Mouse (Mus musculus) adrenal gland, postnatal 25 days (tissue): Measurements from ENCODE around the gene Tmem120b. TPM values are rescaled to one million over a fixed set of nuclear protein-coding genes. Genes with fewer than 3 reads are reported as not detected.
A peak's percentile ranks its signal among the peaks of the same experiment; 100 is the strongest.

Experiments
- DNase-seq: peaks from one replicate; pipeline ENCODE4 v3.0.0; 2021; ENCODE audit warnings: mixed read lengths
- total RNA-seq: library from RNA; stranded (reverse); gene quantifications from 2 replicates; pipeline ENCODE4 v1.2.3, GENCODE M21; 2021

Gene Tmem120b
- total RNA-seq, 1 experiment from 2014 or later, result 20.3 TPM

DNA sequence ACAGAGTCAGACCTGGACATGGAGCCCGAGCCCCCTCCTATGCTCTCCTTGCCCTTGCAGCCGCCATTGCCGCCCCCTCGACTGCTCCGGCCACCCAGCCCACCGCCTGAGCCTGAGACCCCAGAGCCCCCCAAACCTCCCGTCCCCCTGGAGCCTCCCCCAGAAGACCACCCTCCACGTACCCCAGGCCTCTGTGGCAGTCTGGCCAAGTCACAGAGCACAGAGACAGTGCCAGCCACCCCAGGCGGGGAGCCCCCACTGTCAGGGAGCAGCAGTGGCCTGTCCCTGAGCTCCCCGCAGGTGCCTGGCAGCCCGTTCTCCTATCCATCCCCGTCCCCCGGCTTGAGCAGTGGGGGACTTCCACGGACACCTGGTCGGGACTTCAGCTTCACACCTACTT is 91.7 kb downstream of the Tmem120b start:
- no peak for DNase-seq

- DNase-seq, result peak; percentile 65
These were observed 92.1 kb downstream of the Tmem120b start for GRCm38 (mm10) chr5:123160341-123160740.

DNA sequence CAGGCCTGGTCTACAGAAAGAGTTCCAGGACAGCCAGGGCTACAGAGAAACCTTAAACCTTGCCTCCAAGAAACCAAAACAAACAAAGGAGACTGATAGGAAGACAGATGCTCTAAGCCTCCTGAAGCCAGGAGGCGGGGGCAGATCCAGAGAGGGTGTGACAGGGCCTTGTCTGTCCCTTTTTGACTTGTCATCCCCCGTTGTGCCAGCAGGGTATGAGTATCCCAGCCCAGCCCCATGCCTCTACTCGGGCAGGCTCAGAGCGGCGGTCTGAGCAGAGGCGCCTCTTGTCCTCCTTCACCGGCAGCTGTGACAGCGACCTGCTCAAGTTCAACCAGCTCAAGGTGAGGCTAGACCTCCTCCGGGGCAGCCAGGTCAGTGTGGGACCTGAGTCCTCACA is 94.7 kb downstream of the Tmem120b start:
- DNase-seq, result no peak

- DNase-seq, result no peak
These were observed 98.2 kb downstream of the Tmem120b start for GRCm38 (mm10) chr5:123166437-123166836.

Other genes starting within 250 kb of the Tmem120b start
- gene Anapc5, start 247.1 kb upstream of the Tmem120b start, total RNA-seq, result 206 and 209 TPM in 2 replicates
- gene Rnf34, start 218.4 kb upstream of the Tmem120b start, total RNA-seq, result 20.8 and 37.1 TPM in 2 replicates
- gene Kdm2b, start 78.6 kb upstream of the Tmem120b start, total RNA-seq, result 16.4 and 22.7 TPM in 2 replicates
- 11.7 and 13.4 TPM in 2 replicates for gene Orai1, start 53.3 kb upstream of the Tmem120b start, total RNA-seq
- gene Morn3, start 21.4 kb upstream of the Tmem120b start, total RNA-seq, result not detected in 2 replicates
- gene Rhof, start 64.3 kb downstream of the Tmem120b start, total RNA-seq, result 1.1 and 1.6 TPM in 2 replicates
- 34.7 and 41.6 TPM in 2 replicates for gene Setd1b, start 73.8 kb downstream of the Tmem120b start, total RNA-seq
- gene Psmd9, start 101.0 kb downstream of the Tmem120b start, total RNA-seq, result 26.8 and 30.8 TPM in 2 replicates
- 1.4 and 25.2 TPM in 2 replicates for gene Hpd, start 114.3 kb downstream of the Tmem120b start, total RNA-seq
- 1.3 and 1.6 TPM in 2 replicates for gene Wdr66, start 183.7 kb downstream of the Tmem120b start, total RNA-seq